Mouse (Mus musculus): ENCODE results near the gene Klhl5. TPM values are rescaled to one million over a fixed set of nuclear protein-coding genes. Genes with fewer than 3 reads are reported as not detected.
A peak's percentile ranks its signal among the peaks of the same experiment; 100 is the strongest.

The Klhl5 gene
- total and polyA plus RNA-seq, 2 experiments from 2014 or later: 49.1 to 49.8 TPM

- Histone ChIP-seq H3K27me3 (ENCODE audit: insufficient read depth, low read length) (no peaks in the 10 kb centered on the region), H3K4me1 (ENCODE audit: insufficient read depth, low read length) (no peaks in the 10 kb centered on the region), H3K4me3 (ENCODE audit: low read length) (no peak overlapping the region), H3K4me2 (ENCODE audit: low read depth, low read length) (no peak overlapping the region), H3K9me3 (ENCODE audit: low read length) (no peaks in the 10 kb centered on the region), H3K27ac (no peak overlapping the region), H3K9ac (replicated peaks; ENCODE audit: low read length) (no peak overlapping the region), H3K36me3 (ENCODE audit: insufficient read depth, low read length) (peaks cover 24% of the 10 kb centered on the region)
- 84% methylated on average over 5 of the region's 5 CpGs for WGBS
- DNase-seq (ENCODE audit: low spot score): no peak
- no peak for TF ChIP-seq CTCF (IDR thresholded peaks at IDR 0.05; ENCODE audit: low read depth)
- ATAC-seq: no peak
Observed at GRCm38 (mm10) chr5:65151767-65152166, 44.4 kb downstream of the Klhl5 start.

- Histone ChIP-seq H3K27me3 (ENCODE audit: insufficient read depth, low read length) (no peaks in the 10 kb centered on the region), H3K4me1 (ENCODE audit: insufficient read depth, low read length) (no peaks in the 10 kb centered on the region), H3K4me2 (ENCODE audit: low read depth, low read length) (no peak overlapping the region), H3K9ac (replicated peaks; ENCODE audit: low read length) (no peak overlapping the region), H3K9me3 (ENCODE audit: low read length) (no peaks in the 10 kb centered on the region), H3K4me3 (ENCODE audit: low read length) (no peak overlapping the region), H3K27ac (no peak overlapping the region), H3K36me3 (ENCODE audit: insufficient read depth, low read length) (peaks cover 16% of the 10 kb centered on the region)
- WGBS: 91% methylated on average over 6 of the region's 6 CpGs
- no peak for ATAC-seq
- no peak for DNase-seq (ENCODE audit: low spot score)
- TF ChIP-seq CTCF (IDR thresholded peaks at IDR 0.05; ENCODE audit: low read depth): no peak
Observed at GRCm38 (mm10) chr5:65154287-65154686, 46.9 kb downstream of the Klhl5 start.

GRCm38 (mm10) chr5:65156853-65157252, 49.5 kb downstream of the Klhl5 start:
- peak; percentile 71 for TF ChIP-seq CTCF (IDR thresholded peaks at IDR 0.05; ENCODE audit: low read depth)
- Histone ChIP-seq H3K36me3 (ENCODE audit: insufficient read depth, low read length) (peaks cover 19% of the 10 kb centered on the region), H3K4me2 (ENCODE audit: low read depth, low read length) (no peak overlapping the region), H3K4me3 (ENCODE audit: low read length) (no peak overlapping the region), H3K9me3 (ENCODE audit: low read length) (no peaks in the 10 kb centered on the region), H3K4me1 (ENCODE audit: insufficient read depth, low read length) (no peaks in the 10 kb centered on the region), H3K27me3 (ENCODE audit: insufficient read depth, low read length) (no peaks in the 10 kb centered on the region), H3K27ac (no peak overlapping the region), H3K9ac (replicated peaks; ENCODE audit: low read length) (no peak overlapping the region)
- WGBS: 64% methylated on average over 2 of the region's 2 CpGs
- DNase-seq (ENCODE audit: low spot score): no peak
- ATAC-seq: no peak

GRCm38 (mm10) chr5:65157412-65158381, 50.4 kb downstream of the Klhl5 start:
- peaks cover 19% of the 10 kb centered on the region for H3K36me3 ChIP-seq (ENCODE audit: insufficient read depth, low read length)
- no peak for DNase-seq (ENCODE audit: low spot score)
- WGBS: 68% methylated on average over 22 of the region's 22 CpGs

GRCm38 (mm10) chr5:65158696-65159305, 51.5 kb downstream of the Klhl5 start:
- WGBS: 84% methylated on average over 20 of the region's 20 CpGs
- Histone ChIP-seq H3K27me3 (ENCODE audit: insufficient read depth, low read length) (no peaks in the 10 kb centered on the region), H3K4me2 (ENCODE audit: low read depth, low read length) (no peak overlapping the region), H3K9ac (replicated peaks; ENCODE audit: low read length) (no peak overlapping the region), H3K4me3 (ENCODE audit: low read length) (no peak overlapping the region), H3K27ac (no peak overlapping the region), H3K9me3 (ENCODE audit: low read length) (no peaks in the 10 kb centered on the region), H3K4me1 (ENCODE audit: insufficient read depth, low read length) (no peaks in the 10 kb centered on the region), H3K36me3 (ENCODE audit: insufficient read depth, low read length) (peaks cover 19% of the 10 kb centered on the region)
- TF ChIP-seq CTCF (IDR thresholded peaks at IDR 0.05; ENCODE audit: low read depth): no peak
- ATAC-seq: no peak
- DNase-seq (ENCODE audit: low spot score): no peak

More at GRCm38 (mm10) chr5:65157412-65158381, 50.4 kb downstream of the Klhl5 start:
- Histone ChIP-seq H3K9ac (replicated peaks; ENCODE audit: low read length) (no peak overlapping the region), H3K4me1 (ENCODE audit: insufficient read depth, low read length) (no peaks in the 10 kb centered on the region), H3K4me3 (ENCODE audit: low read length) (no peak overlapping the region), H3K4me2 (ENCODE audit: low read depth, low read length) (no peak overlapping the region), H3K9me3 (ENCODE audit: low read length) (no peaks in the 10 kb centered on the region), H3K27ac (no peak overlapping the region; the same call in 1 of the 2 replicates), H3K27me3 (ENCODE audit: insufficient read depth, low read length) (no peaks in the 10 kb centered on the region)
- no peak for ATAC-seq
- peak; percentile 38 for TF ChIP-seq CTCF (IDR thresholded peaks at IDR 0.05; ENCODE audit: low read depth)

- Histone ChIP-seq H3K4me1 (ENCODE audit: insufficient read depth, low read length) (no peaks in the 10 kb centered on the region), H3K36me3 (ENCODE audit: insufficient read depth, low read length) (peaks cover 28% of the 10 kb centered on the region), H3K9ac (replicated peaks; ENCODE audit: low read length) (no peak overlapping the region), H3K4me3 (ENCODE audit: low read length) (no peak overlapping the region), H3K27me3 (ENCODE audit: insufficient read depth, low read length) (no peaks in the 10 kb centered on the region), H3K4me2 (ENCODE audit: low read depth, low read length) (no peak overlapping the region), H3K27ac (no peak overlapping the region), H3K9me3 (ENCODE audit: low read length) (no peaks in the 10 kb centered on the region)
- TF ChIP-seq CTCF (IDR thresholded peaks at IDR 0.05; ENCODE audit: low read depth): no peak
- DNase-seq (ENCODE audit: low spot score) (no peak), ATAC-seq (no peak)
- 63% methylated on average over 5 of the region's 5 CpGs for WGBS
Observed at GRCm38 (mm10) chr5:65163001-65163400, 55.7 kb downstream of the Klhl5 start.

Measured in hindbrain, postnatal 0 days (tissue).